Mouse (Mus musculus) layer of hippocampus, adult 18-20 months (tissue): ENCODE results near the gene Vps53. TPM values are rescaled to one million over a fixed set of nuclear protein-coding genes. Genes with fewer than 3 reads are reported as not detected.
A peak's percentile ranks its signal among the peaks of the same experiment; 100 is the strongest.
"Not testable (repeated sequence)": the region's sequence is repeated elsewhere in the genome, so short reads cannot be mapped to it uniquely, and the experiment has no call there.

ENCODE experiments used
- DNase-seq, 2 experiments: peaks; one replicate each; pipeline ENCODE4 v3.0.0; 2022; ENCODE audit warnings: low spot score in 2 of 2
- total RNA-seq, 2 experiments: library from RNA; stranded (reverse); gene quantifications; 2 replicates each; pipeline ENCODE4 v1.2.3; 2021

Vps53 gene
- total RNA-seq, 2 experiments from 2014 or later, result 100 to 106 TPM

- DNase-seq, result no peak
Observed at GRCm38 (mm10) chr11:76025080-76025583, 154.3 kb downstream of the Vps53 start.

GRCm38 (mm10) chr11:76020916-76021315 is 158.5 kb downstream of the Vps53 start:
- no peak for DNase-seq

GRCm38 (mm10) chr11:76019879-76020278 is 159.6 kb downstream of the Vps53 start:
- no peak for DNase-seq

- no peak for DNase-seq
Observed at GRCm38 (mm10) chr11:76015814-76016213, 163.6 kb downstream of the Vps53 start.

- no peak for DNase-seq
Observed at GRCm38 (mm10) chr11:76015251-76015650, 164.2 kb downstream of the Vps53 start.

- DNase-seq, result no peak
Observed at GRCm38 (mm10) chr11:76010838-76011624, 168.4 kb downstream of the Vps53 start.

- no peak for DNase-seq
Observed at GRCm38 (mm10) chr11:76009101-76009500, 170.3 kb downstream of the Vps53 start.

- no peak for DNase-seq
Observed at GRCm38 (mm10) chr11:76008162-76008561, 171.3 kb downstream of the Vps53 start.

GRCm38 (mm10) chr11:76004276-76004675 is 175.2 kb downstream of the Vps53 start:
- DNase-seq, result not testable (repeated sequence)

- peak in 1 of 2 experiments; percentile 21 for DNase-seq
Observed at GRCm38 (mm10) chr11:76001237-76001878, 178.1 kb downstream of the Vps53 start.

GRCm38 (mm10) chr11:76000701-76001100 is 178.7 kb downstream of the Vps53 start:
- no peak for DNase-seq

GRCm38 (mm10) chr11:75999440-76000155 is 179.8 kb downstream of the Vps53 start, which contains the start of gene 1700016K19Rik:
TSS of gene 1700016K19Rik (plus strand) at chr11:75999912.
- peak; percentile 72 to 86 for DNase-seq

Other genes with a start within 250 kb of the Vps53 start
- 1 to 10 TPM; 5.0 to 5.4 TPM for gene Rph3al, start 241.2 kb downstream of the Vps53 start, total RNA-seq
- 1 to 10 TPM; 2.1 to 3.8 TPM for gene 1700016K19Rik, start 179.7 kb downstream of the Vps53 start, total RNA-seq
- 1 to 10 TPM; 9.0 to 9.2 TPM for gene Rflnb, start 151.9 kb downstream of the Vps53 start, total RNA-seq
- 10 to 100 TPM; 16.6 to 18.5 TPM for gene Fam57a, start within 50 bp of the Vps53 start, total RNA-seq
- gene Dbil5, start 38.0 kb upstream of the Vps53 start, total RNA-seq, result 1 to 10 TPM in 1 of 2 experiments, not detected in 1; 1.0 TPM
- gene Gemin4, start 38.0 kb upstream of the Vps53 start, total RNA-seq, result 1 to 10 TPM; 7.5 to 8.7 TPM
- 10 to 100 TPM; 17.6 to 17.7 TPM for gene Mrm3, start 64.1 kb upstream of the Vps53 start, total RNA-seq
- 10 to 100 TPM; 54.2 to 54.3 TPM for gene Glod4, start 64.1 kb upstream of the Vps53 start, total RNA-seq
- 10 to 100 TPM; 10.1 to 12.4 TPM for gene Nxn, start 219.5 kb upstream of the Vps53 start, total RNA-seq
- gene Timm22, start 227.3 kb upstream of the Vps53 start, total RNA-seq, result 10 to 100 TPM; 31.8 to 32.6 TPM